Mouse (Mus musculus) bone marrow, adult 2 months (tissue): ENCODE results near the gene Pou2f1.

ENCODE experiments used
- CTCF ChIP-seq: fragments of 200-500 bp; IDR thresholded peaks from 2 replicates; pipeline ENCODE4 v1.5.1; 2011; ENCODE audit warnings: low read length, control low read depth; ENCODE audit not compliant: control insufficient read depth, insufficient read depth
- POLR2A ChIP-seq: fragments of 200-500 bp; IDR thresholded peaks from 2 replicates; pipeline ENCODE4 v1.6.1; 2011; ENCODE audit warnings: low read depth, mild to moderate bottlenecking, control low read depth, low read length, borderline replicate concordance; ENCODE audit not compliant: control insufficient read depth

DNA sequence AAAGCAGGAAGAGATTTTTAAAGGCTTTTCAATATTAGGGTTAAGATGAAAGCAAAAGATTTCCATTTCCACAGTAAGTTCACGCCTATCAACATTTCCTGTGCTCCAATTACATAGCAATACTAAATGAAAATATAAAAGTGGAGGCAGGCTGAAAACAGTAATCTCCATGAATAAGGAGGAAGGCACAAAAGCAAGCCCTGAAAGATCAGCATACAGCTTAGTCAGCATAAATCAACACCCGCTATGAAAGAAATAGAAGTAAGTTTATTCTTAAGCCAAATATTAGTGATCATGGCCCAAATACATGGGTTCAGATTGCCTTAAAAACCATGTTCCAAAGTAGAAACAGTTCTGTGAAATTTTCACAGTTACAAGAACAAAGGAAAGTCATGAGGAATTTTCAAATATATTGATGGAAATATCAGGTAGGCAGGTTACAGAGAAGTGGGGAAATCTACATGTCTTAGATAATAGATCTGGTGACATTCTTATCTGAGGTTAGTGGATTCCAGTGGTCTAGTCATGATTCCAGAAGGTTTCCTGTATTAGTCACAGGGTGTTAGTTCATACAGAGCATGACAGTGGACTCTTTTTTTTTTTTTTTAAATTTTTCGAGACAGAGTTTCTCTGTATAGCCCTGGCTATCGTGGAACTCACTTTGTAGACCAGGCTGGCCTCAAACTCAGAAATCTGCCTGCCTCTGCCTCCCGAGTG lies 6.3 kb upstream of the Pou2f1 start:
- TF ChIP-seq CTCF = no peak
- TF ChIP-seq POLR2A = no peak
